Mouse (Mus musculus) MEL (cell line): ENCODE measurements around the gene Lrrc49. TPM values are rescaled to one million over a fixed set of nuclear protein-coding genes. Genes with fewer than 3 reads are reported as not detected.

ENCODE experiments used
- DNase-seq: peaks from one replicate; pipeline ENCODE4 v3.0.0; 2011; ENCODE audit warnings: low read depth, low spot score
- H3K27ac ChIP-seq: 2 replicates; pipeline ENCODE4 v1.5.1; 2012; ENCODE audit warnings: low read depth, mild to moderate bottlenecking, control low read depth, low read length, moderate library complexity; ENCODE audit not compliant: control insufficient read depth
- H3K27me3 ChIP-seq, 2 experiments: fragments of 150-350 bp in 1 of 2; sonication (generic) in 1 of 2; 2 replicates each; pipeline ENCODE4 v1.6.1; 2012; ENCODE audit warnings: low read length in 2 of 2, mild to moderate bottlenecking in 2 of 2, improper control_type of control experiment in 1 of 2, moderate library complexity in 1 of 2; ENCODE audit not compliant: insufficient read depth in 2 of 2, control insufficient read depth in 1 of 2
- H3K36me3 ChIP-seq, 2 experiments: 2 replicates each; pipeline ENCODE4 v1.6.1; 2012 to 2014; ENCODE audit warnings: low read length in 2 of 2, improper control_type of control experiment in 1 of 2, inconsistent platforms in 1 of 2, mild to moderate bottlenecking in 1 of 2; ENCODE audit not compliant: insufficient read depth in 2 of 2, control insufficient read depth in 1 of 2
- H3K4me1 ChIP-seq, 2 experiments: fragments of 150-350 bp in 1 of 2; sonication (generic) in 1 of 2; 2 replicates each; pipeline ENCODE4 v1.6.1; 2012; ENCODE audit warnings: low read length in 2 of 2, improper control_type of control experiment in 1 of 2, mild to moderate bottlenecking in 1 of 2; ENCODE audit not compliant: insufficient read depth in 2 of 2, control insufficient read depth in 1 of 2
- H3K4me3 ChIP-seq, 2 experiments: fragments of 150-350 bp in 1 of 2; sonication (generic) in 1 of 2; 2 replicates each; pipeline ENCODE4 v1.5.1; 2012; ENCODE audit warnings: low read depth in 2 of 2, low read length in 2 of 2, mild to moderate bottlenecking in 2 of 2, moderate library complexity in 2 of 2, control low read depth in 1 of 2, improper control_type of control experiment in 1 of 2; ENCODE audit not compliant: control insufficient read depth in 1 of 2, insufficient read depth in 1 of 2
- H3K79me2 ChIP-seq: 2 replicates; pipeline ENCODE4 v1.6.1; 2012; ENCODE audit warnings: mild to moderate bottlenecking, low read length, moderate library complexity; ENCODE audit not compliant: control insufficient read depth, poor library complexity, insufficient read depth
- H3K9ac ChIP-seq: 2 replicates; pipeline ENCODE4 v1.6.1; 2012; ENCODE audit warnings: low read depth, mild to moderate bottlenecking, control low read depth, low read length, moderate library complexity; ENCODE audit not compliant: control insufficient read depth, poor library complexity, severe bottlenecking
- H3K9me3 ChIP-seq: fragments of 150-350 bp; sonication (generic); replicated peaks from 2 replicates; pipeline ENCODE4 v1.6.1; 2012; ENCODE audit warnings: mild to moderate bottlenecking, low read length, improper control_type of control experiment, moderate library complexity; ENCODE audit not compliant: insufficient read depth
- BHLHE40 ChIP-seq: IDR thresholded peaks from 2 replicates; pipeline ENCODE4 v1.6.1; 2012; ENCODE audit warnings: low read depth, mild to moderate bottlenecking, inconsistent platforms, low read length, improper control_type of control experiment, borderline replicate concordance
- CTCF ChIP-seq, 3 experiments: IDR thresholded peaks in 2 of 3; conservative IDR thresholded peaks in 1 of 3; 2 replicates each; pipeline ENCODE4 v1.5.1; 2011 to 2012; ENCODE audit warnings: low read length in 3 of 3, low read depth in 2 of 3, mild to moderate bottlenecking in 2 of 3, improper control_type of control experiment in 1 of 3, inconsistent platforms in 1 of 3, mixed read lengths in 1 of 3, moderate library complexity in 1 of 3; ENCODE audit not compliant: control insufficient read depth in 1 of 3, insufficient read depth in 1 of 3, poor library complexity in 1 of 3, severe bottlenecking in 1 of 3
- ELF1 ChIP-seq: IDR thresholded peaks from 2 replicates; pipeline ENCODE4 v1.6.1; 2014; ENCODE audit warnings: low read depth, mild to moderate bottlenecking, inconsistent platforms, low read length, improper control_type of control experiment, moderate library complexity
- GABPA ChIP-seq: IDR thresholded peaks from 2 replicates; pipeline ENCODE4 v1.6.1; 2012; ENCODE audit warnings: low read depth, mild to moderate bottlenecking, inconsistent platforms, low read length, improper control_type of control experiment, moderate library complexity
- JUND ChIP-seq: IDR thresholded peaks from 2 replicates; pipeline ENCODE4 v1.6.1; 2011; ENCODE audit warnings: low read depth, mild to moderate bottlenecking, improper control_type of control experiment, low read length
- KAT2A ChIP-seq: conservative IDR thresholded peaks from 2 replicates; pipeline ENCODE4 v1.6.1; 2012; ENCODE audit warnings: low read depth, low read length, improper control_type of control experiment, inconsistent platforms
- MAX ChIP-seq: IDR thresholded peaks from 2 replicates; pipeline ENCODE4 v1.6.1; 2011; ENCODE audit warnings: low read length, improper control_type of control experiment
- MEF2A ChIP-seq: IDR thresholded peaks from 2 replicates; pipeline ENCODE4 v1.6.1; 2014; ENCODE audit warnings: low read depth, mild to moderate bottlenecking, inconsistent platforms, low read length, improper control_type of control experiment; ENCODE audit not compliant: poor library complexity, insufficient replicate concordance, severe bottlenecking; ENCODE audit errors: extremely low read depth
- RAD21 ChIP-seq: IDR thresholded peaks from 2 replicates; pipeline ENCODE4 v1.6.1; 2011; ENCODE audit warnings: mild to moderate bottlenecking, low read depth, low read length, improper control_type of control experiment
- SIN3A ChIP-seq: IDR thresholded peaks from 2 replicates; pipeline ENCODE4 v1.6.1; 2012; ENCODE audit warnings: low read length, improper control_type of control experiment, inconsistent platforms
- SMC3 ChIP-seq: IDR thresholded peaks from 2 replicates; pipeline ENCODE4 v1.6.1; 2011; ENCODE audit warnings: low read depth, low read length, improper control_type of control experiment
- TCF12 ChIP-seq: IDR thresholded peaks from 2 replicates; pipeline ENCODE4 v1.6.1; 2014; ENCODE audit warnings: low read depth, mild to moderate bottlenecking, inconsistent platforms, low read length, improper control_type of control experiment, moderate library complexity
- USF1 ChIP-seq: IDR thresholded peaks from 2 replicates; pipeline ENCODE4 v1.6.1; 2014; ENCODE audit warnings: low read depth, mild to moderate bottlenecking, inconsistent platforms, low read length, improper control_type of control experiment, moderate library complexity
- USF2 ChIP-seq, 2 experiments: IDR thresholded peaks; 2 replicates each; pipeline ENCODE4 v1.6.1; 2011 to 2012; ENCODE audit warnings: improper control_type of control experiment in 2 of 2, low read length in 2 of 2, borderline replicate concordance in 1 of 2, inconsistent platforms in 1 of 2, low read depth in 1 of 2, mild to moderate bottlenecking in 1 of 2; ENCODE audit not compliant: insufficient read depth in 1 of 2
- ZMIZ1 ChIP-seq: IDR thresholded peaks from 2 replicates; pipeline ENCODE4 v1.6.1; 2012; ENCODE audit warnings: low read depth, mild to moderate bottlenecking, inconsistent platforms, low read length, improper control_type of control experiment, moderate library complexity
- ZNF384 ChIP-seq: IDR thresholded peaks from 2 replicates; pipeline ENCODE4 v1.6.1; 2012; ENCODE audit warnings: low read depth, mild to moderate bottlenecking, inconsistent platforms, low read length, improper control_type of control experiment
- polyA plus RNA-seq, 2 experiments: library from polyadenylated mRNA; stranded (reverse) in 1 of 2; unstranded in 1 of 2; fragments of >175 nt in 1 of 2; fragments of >200 nt in 1 of 2; gene quantifications; 2 replicates each; pipeline versions ENCODE4 v1.2.1 to v1.2.4; 2012; ENCODE audit warnings: low replicate concordance in 2 of 2, low read depth in 1 of 2; ENCODE audit not compliant: insufficient read length in 2 of 2, insufficient read depth in 1 of 2, missing spikeins in 1 of 2
- total RNA-seq: library from RNA; depleted of rRNA; stranded (reverse); fragments of 300-350 nt; gene quantifications from 2 replicates; pipeline ENCODE4 v1.2.3, GENCODE M21; 2012

The Lrrc49 gene
- total and polyA plus RNA-seq, 3 experiments = 2.7 to 5.5 TPM; not detected in 1

DNA sequence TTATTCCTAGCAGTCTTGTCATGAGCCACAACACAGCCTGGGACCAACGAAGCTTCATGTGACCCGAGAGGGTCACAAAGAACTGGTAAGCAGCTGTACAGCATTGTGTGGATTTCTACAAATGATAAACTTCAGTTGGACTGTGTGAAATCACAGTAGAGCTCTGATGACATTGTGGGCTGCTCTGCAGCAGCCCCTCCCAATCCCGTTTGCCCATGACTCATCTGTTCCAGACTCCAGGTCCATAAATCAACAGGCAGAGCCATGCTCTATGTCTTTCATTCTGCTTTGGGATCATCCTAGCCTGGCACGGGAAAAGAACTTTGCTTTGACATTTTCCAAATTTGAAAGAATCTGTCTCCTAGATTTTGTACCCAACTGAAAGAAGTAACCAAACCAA lies 4.7 kb upstream of the Lrrc49 start:
- H3K27me3 ChIP-seq = peaks cover 0 to 4% of the 10 kb centered on the region in 2 experiments; a peak in 2 of 4 replicates
- no peak overlapping the region for H3K4me3 ChIP-seq
- H3K27ac ChIP-seq = no peak overlapping the region
- no peak for DNase-seq
- TF ChIP-seq USF2 (IDR thresholded peaks at IDR 0.05; ENCODE audit: borderline replicate concordance in 1 of 2, insufficient read depth in 1 of 2, low read depth in 1 of 2, low read length in 2 of 2) (no peak), MEF2A (no peak), MAX (no peak), ZMIZ1 (no peak), KAT2A (no peak), GABPA (no peak), TCF12 (no peak)
- TF ChIP-seq, all 39 proteins: peak for 0
- no peaks in the 10 kb centered on the region for H3K9me3 ChIP-seq
- no peak overlapping the region for H3K9ac ChIP-seq
- H3K79me2 ChIP-seq = no peaks in the 10 kb centered on the region
- H3K4me1 ChIP-seq = no peaks in the 10 kb centered on the region
- no peaks in the 10 kb centered on the region for H3K36me3 ChIP-seq

GRCm38 (mm10) chr9:60687415-60687814 lies 543 bp downstream of the Lrrc49 start:
- Histone ChIP-seq H3K79me2 (no peaks in the 10 kb centered on the region), H3K9ac (peak overlapping the region; percentile 1; the same call in 1 of the 2 replicates), H3K4me3 (peak overlapping the region; percentile 61), H3K9me3 (no peaks in the 10 kb centered on the region), H3K4me1 (no peaks in the 10 kb centered on the region; a peak in 1 of 4 replicates), H3K27ac (no peak overlapping the region), H3K36me3 (no peaks in the 10 kb centered on the region), H3K27me3 (no peaks in the 10 kb centered on the region)
- DNase-seq = no peak
- TF ChIP-seq CTCF (IDR thresholded peaks at IDR 0.05 in 2 of 3, conservative IDR thresholded peaks at IDR 0.05 in 1 of 3; ENCODE audit: control insufficient read depth in 1 of 3, insufficient read depth in 1 of 3, low read depth in 2 of 3, low read length in 3 of 3, poor library complexity in 1 of 3, severe bottlenecking in 1 of 3) (peak in 2 of 3 experiments; percentile 26 to 39; a peak in 3 of 6 replicates), SIN3A (no peak), JUND (no peak), USF1 (no peak), SMC3 (peak; percentile 45; the same call in 1 of the 2 replicates), ELF1 (no peak), RAD21 (peak; percentile 41), ZNF384 (0 out of 2 replicates have a peak, but pooled peaks have one; percentile 40)

- TF ChIP-seq BHLHE40 (no peak), GABPA (no peak)
These were observed 5.2 kb downstream of the Lrrc49 start for GRCm38 (mm10) chr9:60682753-60683152.

More at GRCm38 (mm10) chr9:60682753-60683152, 5.2 kb downstream of the Lrrc49 start:
- Histone ChIP-seq H3K36me3 (no peaks in the 10 kb centered on the region), H3K79me2 (no peaks in the 10 kb centered on the region), H3K4me1 (no peaks in the 10 kb centered on the region; a peak in 1 of 4 replicates), H3K9ac (no peak overlapping the region), H3K4me3 (no peak overlapping the region), H3K27me3 (no peaks in the 10 kb centered on the region), H3K27ac (no peak overlapping the region), H3K9me3 (no peaks in the 10 kb centered on the region)
- DNase-seq = no peak
